Mouse (Mus musculus): Measurements from ENCODE around the gene Bcdin3d.

GRCm38 (mm10) chr15:99420101-99420500 is 54.4 kb downstream of the Bcdin3d start:
- TF ChIP-seq MAX (IDR thresholded peaks at IDR 0.05; ENCODE audit: low read length) (no peak), E2F4 (IDR thresholded peaks at IDR 0.05; ENCODE audit: borderline replicate concordance, low read depth, low read length) (no peak), TBP (IDR thresholded peaks at IDR 0.05; ENCODE audit: low read depth, low read length) (no peak), MEF2A (IDR thresholded peaks at IDR 0.05; ENCODE audit: extremely low read depth, insufficient replicate concordance, low read depth, low read length, poor library complexity, severe bottlenecking) (no peak), CTCF (IDR thresholded peaks at IDR 0.05 in 2 of 3, conservative IDR thresholded peaks at IDR 0.05 in 1 of 3; ENCODE audit: control insufficient read depth in 1 of 3, insufficient read depth in 1 of 3, low read depth in 2 of 3, low read length in 3 of 3, poor library complexity in 1 of 3, severe bottlenecking in 1 of 3) (no peak), POLR2A (IDR thresholded peaks at IDR 0.05; ENCODE audit: control insufficient read depth in 1 of 2, insufficient read depth in 1 of 2, low read depth in 1 of 2, low read length in 2 of 2, poor library complexity in 1 of 2) (no peak), RAD21 (IDR thresholded peaks at IDR 0.05; ENCODE audit: low read depth, low read length) (no peak), POLR2AphosphoS2 (IDR thresholded peaks at IDR 0.05; ENCODE audit: low read length) (no peak), KAT2A (conservative IDR thresholded peaks at IDR 0.05; ENCODE audit: low read depth, low read length) (no peak), ZC3H11A (IDR thresholded peaks at IDR 0.05; ENCODE audit: low read depth, low read length) (no peak), ELF1 (IDR thresholded peaks at IDR 0.05; ENCODE audit: low read depth, low read length) (no peak)
